Mouse (Mus musculus) lung, postnatal 10 days (tissue): Measurements from ENCODE around the gene Fgd4.

ENCODE experiments used
- DNase-seq: peaks from one replicate; pipeline ENCODE4 v3.0.0; 2021

Fgd4 gene

DNA sequence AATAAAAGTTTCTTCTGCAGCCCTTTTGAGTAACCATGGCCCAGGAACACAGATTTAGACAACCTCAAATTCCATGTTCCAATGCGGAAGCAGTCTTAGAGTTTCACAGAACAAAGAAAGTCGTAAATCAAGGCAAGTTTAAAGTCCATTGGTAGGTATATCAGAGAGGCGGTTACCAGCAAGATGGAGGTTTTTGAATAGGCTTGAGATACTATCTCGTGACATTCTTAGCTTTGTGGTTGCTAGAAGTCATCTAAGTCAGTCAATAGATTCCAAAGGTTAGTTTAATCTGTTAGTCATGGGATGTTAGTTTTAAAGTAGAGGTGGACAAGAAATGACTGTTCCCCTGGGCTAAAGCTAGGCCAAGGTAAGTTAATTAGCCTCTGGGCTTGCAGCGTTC lies at the start of gene Fgd4:
Gene Fgd4 (minus strand): TSS at position 89 of the 400 bp plus-strand sequence.
- DNase-seq, result no peak

DNA sequence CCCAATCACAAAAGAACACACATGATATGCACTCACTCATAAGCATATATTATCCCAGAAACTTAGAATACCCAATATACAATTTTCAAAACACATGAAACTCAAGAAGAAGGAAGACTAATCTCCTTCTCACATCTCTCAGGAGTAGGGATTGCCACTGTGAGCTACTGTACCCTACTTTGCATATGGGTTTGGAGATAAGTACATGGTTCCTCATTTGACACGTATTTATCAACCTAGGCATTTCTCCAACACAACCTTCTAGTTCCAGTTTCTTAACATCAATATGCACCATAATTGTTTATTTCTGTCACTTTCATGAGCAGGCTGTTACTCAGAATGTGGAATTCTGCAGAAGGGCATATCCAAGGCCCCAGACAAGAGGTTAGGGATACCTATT lies 44.8 kb upstream of the Fgd4 start:
- DNase-seq, result no peak

DNA sequence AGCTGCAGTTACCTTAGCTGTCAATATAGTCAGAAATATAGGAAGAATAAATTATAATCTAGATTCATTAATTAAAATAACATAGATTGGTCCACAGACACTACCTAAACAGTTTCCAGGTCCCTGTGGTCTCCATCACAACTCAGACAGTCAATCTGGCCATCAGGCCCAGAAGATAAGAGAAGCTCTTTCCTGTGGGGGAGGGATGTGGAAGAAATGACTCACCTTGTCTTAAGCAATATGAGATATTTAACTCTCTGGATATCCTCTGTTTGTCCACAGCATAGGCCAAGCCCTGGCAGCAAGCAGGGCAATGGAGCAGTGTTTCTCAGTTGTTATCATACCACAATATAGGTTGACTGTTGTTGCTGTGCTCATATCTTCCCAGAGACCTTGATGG lies 33.4 kb upstream of the Fgd4 start:
- no peak for DNase-seq

DNA sequence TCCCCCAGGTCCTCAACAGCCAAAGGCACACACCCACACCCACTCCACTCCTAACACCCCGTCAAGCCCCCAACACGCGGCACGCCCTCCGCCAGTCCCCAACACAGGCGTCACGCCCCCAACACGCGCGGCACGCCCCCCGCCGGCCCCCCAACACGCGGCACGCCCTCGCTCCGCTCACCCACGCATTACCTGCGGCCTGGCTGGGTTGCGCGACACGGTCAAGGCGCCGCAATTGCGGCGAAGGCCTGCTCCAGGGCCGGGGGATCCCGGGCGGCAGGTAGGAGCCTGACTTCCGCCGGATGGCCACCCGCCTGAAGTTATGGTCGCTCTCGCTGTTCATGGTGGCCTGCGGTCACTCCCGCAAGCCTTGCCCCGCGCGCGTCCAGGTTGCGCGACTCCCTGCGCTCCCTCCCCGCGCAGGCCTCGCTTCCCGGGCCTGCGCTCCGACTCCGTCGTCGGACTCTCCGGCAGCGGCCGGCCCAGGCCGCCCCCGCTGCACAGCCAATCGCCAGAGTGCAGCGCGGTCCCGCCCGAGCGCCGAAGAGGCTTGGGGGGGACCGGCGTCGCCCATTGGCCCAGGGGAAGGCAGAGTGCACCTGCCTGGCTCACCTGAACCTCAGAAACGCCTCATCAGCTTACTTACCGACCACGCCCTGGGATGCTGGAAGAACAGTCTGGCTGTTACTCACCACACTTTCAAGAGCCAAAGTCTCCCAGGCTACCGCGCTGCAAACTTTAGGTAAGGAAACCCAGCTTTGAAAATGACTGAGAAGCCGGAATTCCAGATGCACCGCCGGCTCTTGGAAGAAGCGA lies 555 bp downstream of the Fgd4 start:
- DNase-seq, result peak; percentile 55

DNA sequence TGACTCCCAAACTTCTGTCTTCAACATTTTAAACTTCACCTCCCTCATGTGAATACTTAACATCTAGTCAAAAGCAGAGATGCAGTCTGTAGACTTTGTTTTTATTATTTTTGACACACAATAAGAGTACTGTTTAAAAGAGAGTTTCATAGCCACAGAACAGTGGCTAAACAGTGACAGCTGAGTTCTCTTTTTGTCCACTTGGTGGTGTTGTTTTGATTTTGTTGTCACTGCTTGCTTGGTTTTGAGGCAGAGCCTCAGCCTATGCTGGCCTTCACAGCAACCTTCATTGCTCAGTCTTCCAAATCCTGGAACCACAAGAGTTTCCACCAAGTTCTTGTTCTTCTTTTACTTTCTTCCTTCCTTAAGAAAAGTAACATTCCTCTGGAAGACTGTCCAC lies 3.8 kb downstream of the Fgd4 start:
- no peak for DNase-seq

DNA sequence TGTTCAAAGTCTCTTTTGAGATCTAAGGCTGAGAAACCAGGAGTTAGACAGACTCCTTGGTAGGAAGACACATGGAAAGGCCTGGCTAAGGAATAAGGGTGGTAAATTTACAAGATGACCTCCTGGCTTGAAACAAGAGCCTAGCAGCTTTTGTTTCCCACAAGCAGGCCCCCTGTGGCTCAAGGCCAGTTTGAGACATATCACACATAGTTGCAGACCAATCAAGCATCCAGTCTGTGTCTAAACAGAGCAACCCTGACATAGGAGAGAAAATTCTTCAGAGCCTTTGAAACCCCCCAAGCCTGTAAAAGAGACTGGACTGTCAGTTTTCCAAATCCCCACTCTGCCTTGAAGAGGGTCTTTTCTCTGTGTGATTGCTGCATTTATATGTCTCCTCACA lies 7.7 kb downstream of the Fgd4 start:
- DNase-seq, result no peak

DNA sequence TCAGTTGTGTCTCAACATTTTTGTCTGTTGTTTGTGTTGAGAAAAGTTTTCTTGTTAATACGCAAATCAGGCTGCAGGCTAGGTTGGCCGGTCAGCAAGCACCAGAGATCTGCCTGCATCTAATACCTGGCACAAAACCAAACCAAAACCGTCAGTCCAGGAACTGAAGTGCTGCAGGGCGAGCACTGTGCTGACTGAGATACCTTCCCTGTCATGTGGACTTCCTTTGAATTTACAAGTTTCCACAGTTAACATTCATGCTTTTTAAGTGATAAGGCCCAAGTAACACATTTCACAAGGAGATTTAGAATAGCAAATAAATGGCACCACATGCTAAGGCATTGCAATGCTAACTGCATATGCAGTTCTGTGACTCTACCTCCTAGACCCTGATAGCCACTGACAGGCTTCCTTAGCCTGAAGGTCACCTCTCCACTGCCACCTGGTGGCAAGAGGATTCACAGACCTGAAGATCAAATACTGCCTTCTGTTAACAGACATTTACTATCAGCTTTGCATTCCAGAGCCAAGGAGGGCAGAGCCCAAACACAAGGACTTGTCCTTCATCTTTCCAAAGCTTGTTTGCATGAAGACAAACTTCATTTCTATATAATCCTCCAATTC lies 15.8 kb downstream of the Fgd4 start:
- peak; percentile 68 for DNase-seq

DNA sequence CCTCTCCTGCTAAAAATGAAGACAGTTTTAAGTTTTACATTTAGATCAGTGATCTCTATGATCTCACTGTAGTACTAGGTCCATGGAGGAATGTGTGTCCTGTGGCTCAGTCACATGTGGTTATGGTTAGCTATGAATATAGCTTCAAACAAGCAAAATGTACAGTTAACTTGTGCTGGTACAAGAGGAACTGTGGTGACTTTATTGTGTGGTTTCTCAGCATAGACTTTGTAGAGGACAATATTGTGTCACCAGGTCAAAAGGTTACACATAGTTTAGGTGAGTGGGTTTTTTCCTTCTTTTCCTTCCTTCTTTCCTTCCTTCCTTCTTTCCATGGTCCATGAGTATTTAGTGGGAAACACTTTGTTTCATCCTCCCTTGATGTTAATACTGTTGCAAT lies 23.8 kb downstream of the Fgd4 start:
- no peak for DNase-seq

DNA sequence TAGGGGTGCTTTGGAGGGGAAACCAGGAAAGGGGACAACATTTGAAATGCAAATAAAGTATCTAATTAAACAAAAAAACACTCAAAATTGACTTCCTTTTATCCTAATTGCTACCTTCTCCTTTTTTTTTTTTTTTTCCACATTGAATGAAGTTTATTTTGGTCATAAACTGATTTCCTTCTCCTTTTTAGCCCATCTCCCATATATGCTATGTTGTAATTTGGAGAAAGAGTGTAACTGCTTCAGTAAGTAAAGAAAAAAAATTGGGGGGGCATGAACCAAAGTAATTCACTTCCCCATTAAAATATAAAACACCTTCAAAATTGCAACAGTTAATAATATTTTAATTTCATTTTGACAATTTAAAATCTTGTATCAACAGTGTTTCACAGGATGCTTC lies 25.8 kb downstream of the Fgd4 start:
- no peak for DNase-seq

DNA sequence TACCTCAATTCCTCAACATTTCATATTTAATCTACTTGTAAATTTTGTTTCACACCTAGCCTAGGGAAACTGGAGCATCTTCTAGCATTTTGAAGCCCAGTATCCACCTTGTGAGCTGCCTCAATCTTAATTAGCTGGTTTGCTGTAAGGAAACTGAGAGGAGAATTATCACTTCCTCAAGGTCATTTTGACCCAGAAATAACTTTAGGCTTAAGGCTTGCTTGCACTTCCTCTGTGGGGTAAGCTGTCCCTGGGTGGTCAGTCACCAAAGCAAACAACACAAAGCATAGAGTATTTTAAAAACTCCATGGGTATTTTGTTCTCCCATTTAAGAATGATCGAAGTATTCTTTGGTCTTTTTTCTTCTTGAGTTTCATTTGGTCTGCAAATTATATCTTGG lies 27.2 kb downstream of the Fgd4 start:
- no peak for DNase-seq

DNA sequence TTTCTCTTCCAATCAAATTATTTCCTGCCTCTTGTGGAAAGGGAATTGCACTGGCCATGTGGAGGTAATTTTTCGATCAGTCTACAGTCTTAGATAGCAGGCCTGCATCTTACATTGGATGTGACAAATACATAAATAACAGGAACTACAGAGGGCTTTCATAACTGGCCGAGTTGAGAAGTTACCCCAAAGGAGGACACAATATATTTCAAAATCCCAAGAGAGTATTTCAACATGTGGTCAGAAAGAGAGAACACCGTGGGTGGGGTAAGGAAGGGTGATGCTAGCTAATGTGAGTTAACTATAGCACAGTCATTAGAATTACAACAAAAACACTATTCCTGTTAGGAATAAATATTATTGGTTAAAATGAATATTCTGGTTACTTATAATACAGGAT lies 29.0 kb downstream of the Fgd4 start:
- DNase-seq, result no peak

DNA sequence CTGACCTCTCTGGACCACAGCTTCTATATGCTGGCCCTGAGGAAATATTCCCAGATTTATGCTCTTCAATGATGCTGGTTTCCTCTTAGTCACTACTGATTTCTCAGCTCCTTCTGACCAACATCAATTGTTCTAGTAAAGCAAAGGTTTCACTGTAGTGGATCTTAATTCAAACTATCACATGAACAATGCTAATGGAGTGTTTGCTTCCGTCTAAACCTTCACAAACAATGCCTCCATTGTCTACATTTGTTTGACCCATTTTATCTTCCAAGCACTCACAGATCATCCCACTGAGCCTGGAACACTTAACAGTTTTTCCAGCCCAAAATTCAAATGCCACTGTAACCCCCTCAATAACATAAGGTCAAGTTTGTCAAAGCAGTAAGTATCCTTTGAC lies 33.6 kb downstream of the Fgd4 start:
- no peak for DNase-seq

DNA sequence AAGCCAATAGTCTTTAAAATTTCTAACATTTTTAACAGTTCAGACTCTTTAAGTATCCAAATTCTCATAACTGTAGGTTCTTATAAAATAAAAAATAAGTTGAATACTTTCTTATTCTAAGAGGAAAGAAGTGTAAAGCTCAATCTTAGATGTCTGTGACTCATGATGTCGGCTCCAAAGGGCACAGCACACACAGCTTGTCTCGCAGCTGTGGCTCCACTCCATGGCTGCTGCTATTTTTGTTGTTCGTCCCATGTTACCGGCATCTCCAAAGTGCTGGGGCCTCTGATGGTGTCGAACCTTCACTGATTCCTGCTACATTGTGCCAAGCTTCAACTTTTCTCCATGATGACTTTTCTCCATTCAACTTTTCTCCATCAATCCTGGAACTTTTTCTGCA lies 34.1 kb downstream of the Fgd4 start:
- no peak for DNase-seq

DNA sequence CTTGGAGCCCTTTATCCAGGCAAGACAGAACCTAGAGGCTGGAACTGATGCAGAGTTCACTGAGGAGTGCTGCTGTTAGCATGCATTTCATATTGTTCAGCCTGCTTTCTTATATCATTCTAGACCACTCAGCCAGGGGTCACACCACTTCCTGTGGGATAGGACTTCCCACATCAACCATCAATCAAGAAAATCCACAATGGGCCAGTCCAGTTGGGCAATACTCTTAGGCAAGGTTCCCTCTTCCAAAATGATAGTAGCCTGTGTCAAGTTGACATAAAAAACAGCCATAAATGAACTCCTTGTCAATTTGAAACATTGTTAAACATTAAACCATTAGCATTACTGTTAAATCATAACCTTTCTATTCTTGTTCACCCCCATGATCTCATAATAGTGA lies 34.6 kb downstream of the Fgd4 start:
- DNase-seq, result no peak

DNA sequence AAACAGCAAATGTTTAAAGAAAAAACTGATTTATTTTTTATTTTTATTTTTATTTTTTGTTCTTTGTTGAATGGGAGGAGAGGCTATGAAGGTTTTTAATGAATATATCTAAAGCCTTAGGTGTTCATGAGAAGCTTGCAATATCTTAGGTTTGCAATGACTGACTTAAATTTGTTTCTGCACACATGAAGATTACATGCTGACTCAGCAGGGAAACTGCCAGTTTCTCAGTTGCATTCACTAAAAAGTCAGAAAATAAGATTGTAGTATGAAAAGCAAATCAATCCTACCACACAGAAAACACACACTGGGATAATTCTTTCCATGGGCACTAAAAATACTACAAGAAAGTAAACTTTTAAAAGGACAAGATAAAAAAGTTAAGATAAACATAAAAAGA lies 39.6 kb downstream of the Fgd4 start:
- DNase-seq, result no peak

DNA sequence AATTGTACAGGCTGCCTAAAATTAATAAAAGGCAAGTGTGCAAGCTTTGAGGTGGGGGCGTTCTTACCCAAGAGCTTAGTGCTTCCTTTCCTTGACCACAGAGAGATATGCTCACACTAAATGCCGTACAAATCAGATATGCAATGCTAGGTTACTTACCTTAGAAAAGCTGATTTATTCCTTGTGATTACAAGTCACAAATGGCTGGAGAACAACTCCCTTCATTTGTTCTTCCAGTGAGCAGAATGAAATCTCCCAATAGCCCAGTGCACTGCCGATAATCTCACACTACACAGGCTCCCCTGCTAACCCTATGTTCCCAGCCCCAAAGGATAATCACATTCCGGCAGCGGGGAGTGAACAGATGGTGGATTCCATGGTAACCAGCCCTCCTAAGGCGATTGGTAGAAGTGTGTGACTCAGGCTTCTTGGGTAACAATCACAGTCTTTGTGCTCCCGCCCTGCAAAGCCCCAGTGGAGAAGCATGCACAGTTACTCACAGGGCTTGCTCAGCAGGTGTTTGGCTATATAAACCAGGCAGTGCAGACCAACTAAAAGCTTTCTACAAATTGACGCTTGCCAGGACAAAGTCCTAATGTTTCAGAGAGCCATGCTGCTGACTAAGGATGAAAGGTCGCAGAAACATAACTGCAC lies 40.3 kb downstream of the Fgd4 start:
- DNase-seq, result peak; percentile 16

DNA sequence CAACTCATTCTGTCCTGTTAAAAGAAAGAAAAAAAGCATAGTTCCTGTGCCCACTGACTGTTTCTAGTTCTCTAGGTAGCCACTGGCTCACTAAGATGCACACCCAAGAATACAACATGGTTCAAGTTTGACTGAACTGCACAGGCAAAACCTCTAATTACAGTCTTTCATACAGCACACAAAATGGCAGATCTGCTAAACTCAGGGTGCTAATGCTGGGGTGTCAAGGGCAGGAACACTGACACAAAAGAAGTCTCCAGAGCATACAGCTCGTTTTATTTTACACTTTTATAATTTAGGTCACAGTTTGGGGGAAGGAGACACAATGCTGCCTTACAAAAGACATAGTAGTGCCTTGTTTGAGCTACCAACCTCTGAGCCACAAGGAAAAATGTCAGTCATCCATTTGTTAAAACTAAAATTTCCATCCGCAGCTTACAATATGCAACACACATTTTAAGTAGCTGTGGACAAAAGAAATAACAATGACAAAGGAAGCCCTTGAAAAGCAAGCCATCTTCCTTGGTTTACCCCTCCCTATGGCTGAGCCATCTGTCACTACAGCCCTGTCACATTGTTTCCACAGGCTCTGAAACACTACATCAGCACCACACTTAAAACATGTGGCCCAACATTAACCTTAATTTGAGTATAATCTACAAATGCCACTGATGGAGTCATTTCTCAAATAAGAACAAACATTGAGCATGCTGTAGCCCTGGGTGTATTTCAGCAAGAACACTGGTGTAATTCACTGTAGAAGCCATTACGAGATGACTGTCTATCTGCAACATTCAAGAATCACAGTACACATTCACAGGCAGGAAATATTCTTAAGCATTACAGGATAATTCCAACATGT lies 41.1 kb downstream of the Fgd4 start:
- DNase-seq, result no peak

DNA sequence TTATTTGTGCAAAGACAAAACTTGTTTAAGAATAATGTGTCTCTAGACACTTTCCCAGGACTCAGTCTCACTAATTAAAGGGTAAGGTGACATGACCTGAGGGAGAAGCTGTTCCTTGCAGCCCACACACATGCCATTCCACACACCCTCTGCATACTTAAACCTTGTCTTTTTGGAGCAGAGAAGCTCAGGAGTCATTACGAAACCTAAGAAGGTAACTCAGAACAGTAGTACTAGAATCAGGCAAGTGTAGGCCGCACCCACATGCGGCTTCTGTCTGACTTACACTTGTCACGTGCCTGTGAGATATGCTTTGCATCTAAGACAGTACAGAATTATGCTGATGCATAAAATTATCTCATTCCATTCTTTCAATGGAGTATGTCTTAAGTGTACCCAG lies 42.6 kb downstream of the Fgd4 start:
- no peak for DNase-seq

DNA sequence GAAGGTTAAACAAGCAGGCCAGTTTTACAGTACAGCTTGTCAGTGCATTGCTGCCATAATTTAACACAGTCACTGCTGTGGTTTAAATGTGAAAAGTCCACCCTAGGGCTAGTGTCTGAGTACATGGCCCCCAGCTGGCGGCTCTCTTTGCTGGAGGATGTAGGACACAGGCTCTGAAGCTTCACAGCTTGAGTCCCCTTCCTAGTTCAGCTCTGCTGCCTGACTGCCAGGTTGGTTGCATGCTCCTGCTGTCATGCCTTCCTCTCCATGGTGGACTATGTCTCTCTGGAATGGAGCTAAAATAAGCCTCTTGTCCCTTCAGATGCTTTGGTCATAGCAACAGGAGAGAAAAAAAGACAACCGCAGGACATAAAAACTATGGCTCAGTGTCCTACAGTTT lies 46.3 kb downstream of the Fgd4 start:
- DNase-seq, result no peak

DNA sequence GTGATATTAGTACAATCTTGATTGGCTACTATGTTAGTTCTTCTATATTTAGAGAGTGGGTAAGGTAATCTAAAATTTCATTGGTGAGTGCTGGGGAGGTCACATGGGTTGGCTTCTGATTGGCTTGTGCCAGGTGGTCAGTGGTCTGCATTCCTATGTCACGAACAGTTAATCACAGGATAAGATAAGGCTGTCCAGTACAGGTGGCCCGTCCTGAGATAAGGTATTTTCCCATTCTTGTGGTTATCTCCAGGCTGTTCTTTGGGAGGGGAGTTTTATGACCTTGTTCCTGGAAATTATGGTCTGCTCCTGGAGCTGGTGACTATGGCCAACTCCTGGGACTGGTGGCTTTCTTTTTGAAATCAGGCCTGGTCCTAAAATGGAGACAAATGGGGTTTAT lies 48.2 kb downstream of the Fgd4 start:
- no peak for DNase-seq

DNA sequence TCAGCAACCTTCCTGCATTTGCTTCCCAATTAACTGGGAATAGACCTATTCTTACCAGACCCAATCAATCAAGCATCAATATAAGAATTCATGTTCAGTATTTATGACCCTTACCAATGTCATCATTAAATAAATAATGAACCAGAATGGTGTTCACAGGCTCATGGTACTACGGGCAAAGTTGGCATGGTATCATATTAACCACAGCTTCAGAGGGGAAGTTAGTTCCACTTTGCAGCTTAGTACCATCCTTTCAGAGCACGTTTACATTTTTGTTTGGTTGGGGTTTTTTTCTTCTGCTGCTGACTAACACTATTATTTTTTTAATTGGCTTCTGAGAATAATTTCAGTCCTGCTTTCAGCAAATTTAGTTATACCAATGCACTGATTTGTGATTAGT lies 51.2 kb downstream of the Fgd4 start:
- DNase-seq, result no peak

DNA sequence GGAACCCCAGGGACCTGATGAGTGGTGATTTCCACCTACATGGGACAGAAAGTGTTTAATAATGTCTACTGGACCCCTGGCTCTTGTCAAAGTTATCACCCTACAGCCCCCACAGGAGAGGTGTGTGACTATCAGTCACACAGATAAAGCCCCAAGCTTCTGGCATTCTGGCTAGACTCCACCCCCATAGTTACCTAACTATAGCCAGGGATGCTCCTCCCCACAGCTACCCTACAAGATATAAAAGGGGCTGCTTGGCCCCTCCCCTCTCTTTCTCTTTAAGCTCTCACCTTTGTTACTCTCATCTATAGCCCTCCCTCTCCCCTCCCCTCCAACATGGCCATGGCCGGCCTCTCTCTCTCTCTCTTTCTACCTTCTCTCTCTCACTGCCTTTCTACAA lies 53.7 kb downstream of the Fgd4 start:
- no peak for DNase-seq

DNA sequence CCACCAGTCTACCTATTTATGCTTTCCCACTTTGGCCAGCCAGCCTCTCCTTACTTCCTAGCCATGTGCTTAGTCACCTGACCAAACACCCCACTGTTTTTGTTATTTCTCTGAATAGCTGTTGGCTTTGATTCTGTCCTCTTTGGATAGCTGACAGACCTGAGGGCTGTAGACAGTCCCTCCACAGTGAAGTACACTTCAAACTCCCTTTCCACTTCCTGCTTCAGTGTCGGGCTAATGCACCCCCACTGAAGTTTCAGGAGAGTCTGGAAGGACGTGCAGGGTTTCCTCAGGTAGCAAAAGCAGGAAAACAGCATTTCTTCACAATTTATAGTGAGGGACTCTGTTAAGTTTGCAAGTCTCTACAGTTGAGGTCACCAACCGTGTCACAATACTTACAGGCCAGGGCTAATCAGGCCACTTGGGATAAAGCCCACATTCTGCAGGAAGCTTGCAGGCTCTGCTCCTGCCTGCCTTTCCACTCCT lies 57.4 kb downstream of the Fgd4 start:
- DNase-seq, result no peak
